Mouse (Mus musculus): ENCODE data around the gene Cfd.

Cfd gene

GRCm38 (mm10) chr10:79890670-79891069 is at the start of gene Cfd:
Gene Cfd (plus strand): TSS chr10:79890853.
- in situ Hi-C loops (cut with MboI; ENCODE audit: low sequenced_read_pairs), result no loop called here

GRCm38 (mm10) chr10:79842322-79842721 is 48.3 kb upstream of the Cfd start:
- in situ Hi-C loops (cut with MboI; ENCODE audit: low sequenced_read_pairs), result no loop called here

- in situ Hi-C loops (cut with MboI; ENCODE audit: low sequenced_read_pairs), result no loop called here
Observed at GRCm38 (mm10) chr10:79843476-79843875, 47.2 kb upstream of the Cfd start.

DNA sequence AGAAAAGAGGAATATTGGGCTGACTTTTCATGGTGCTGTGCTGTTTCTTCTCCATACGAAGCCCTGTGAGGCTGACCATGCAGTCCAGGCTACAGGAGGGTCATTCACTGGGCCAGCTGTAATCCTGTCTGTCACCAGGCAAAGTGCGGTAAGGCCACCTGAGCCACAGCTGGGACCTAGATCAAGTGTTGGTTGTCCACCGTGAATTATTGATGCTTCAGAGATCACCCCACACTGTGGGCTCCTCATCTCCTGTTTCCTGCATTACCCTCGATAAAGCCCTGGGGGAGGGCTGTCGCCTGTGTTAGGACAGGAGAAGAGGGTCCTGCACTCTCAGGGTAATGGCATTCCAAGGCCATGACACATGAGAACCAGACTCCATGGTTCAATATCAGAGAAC is 44.1 kb upstream of the Cfd start:
- in situ Hi-C loops (cut with MboI; ENCODE audit: low sequenced_read_pairs), result no loop called here

DNA sequence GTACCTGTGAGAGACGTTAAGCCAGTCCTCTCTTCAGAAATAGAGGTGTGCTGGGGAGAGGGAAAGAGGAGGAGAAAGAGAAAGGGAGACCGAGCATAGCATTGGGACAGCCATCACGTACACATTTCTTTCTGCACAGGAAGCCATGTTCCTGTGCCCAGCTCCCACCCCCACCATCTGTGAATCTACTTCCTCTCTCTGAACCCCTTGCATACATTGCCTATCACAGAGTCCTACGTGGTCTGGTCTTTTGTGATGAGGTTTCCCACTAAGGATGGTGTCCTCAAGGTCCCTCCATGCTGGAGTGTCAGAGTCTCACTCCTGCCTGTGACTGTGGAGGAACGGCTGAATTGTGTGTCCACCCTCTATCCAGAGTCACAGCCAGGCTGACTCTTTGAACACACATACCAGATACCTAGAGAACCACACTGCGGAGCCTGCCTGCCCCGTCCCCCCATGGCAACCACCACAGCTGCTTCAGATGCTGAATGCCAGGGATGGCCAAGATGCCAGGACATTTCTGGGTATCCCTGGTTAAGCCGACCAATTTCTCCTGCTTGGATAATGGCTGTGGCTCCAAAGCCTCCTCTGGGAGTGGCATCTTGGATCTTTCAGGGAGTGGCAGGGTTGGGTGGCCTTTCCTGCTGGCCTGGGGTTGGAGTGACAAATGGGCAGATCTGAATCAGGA is 40.6 kb upstream of the Cfd start:
- in situ Hi-C loops (cut with MboI; ENCODE audit: low sequenced_read_pairs), result no loop called here

GRCm38 (mm10) chr10:79851653-79852052 is 39.0 kb upstream of the Cfd start:
- in situ Hi-C loops (cut with MboI; ENCODE audit: low sequenced_read_pairs), result no loop called here

- in situ Hi-C loops (cut with MboI; ENCODE audit: low sequenced_read_pairs), result no loop called here
Observed at GRCm38 (mm10) chr10:79852107-79852789, 38.4 kb upstream of the Cfd start.

GRCm38 (mm10) chr10:79852827-79853226 is 37.8 kb upstream of the Cfd start:
- in situ Hi-C loops (cut with MboI; ENCODE audit: low sequenced_read_pairs), result no loop called here

DNA sequence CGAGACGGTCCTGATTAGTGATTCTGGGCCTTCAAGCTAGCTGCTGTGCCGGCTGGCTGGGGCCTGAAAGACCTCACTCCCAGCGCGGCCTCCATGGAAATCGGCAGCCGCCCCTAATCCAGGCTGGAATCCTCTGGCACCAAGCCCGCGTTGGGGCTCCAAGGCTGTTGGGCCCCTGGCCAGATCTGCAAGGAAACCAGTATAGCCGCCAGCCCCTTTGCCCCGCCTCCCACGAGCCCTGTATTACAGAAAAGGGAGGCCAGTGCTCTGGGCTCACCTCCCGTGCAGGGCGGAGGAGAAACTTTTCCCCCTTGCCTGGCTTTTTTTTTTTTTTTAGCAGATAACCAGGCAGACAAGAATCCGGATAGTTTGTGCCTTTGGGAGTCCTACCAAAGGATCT is 37.3 kb upstream of the Cfd start:
- in situ Hi-C loops (cut with MboI; ENCODE audit: low sequenced_read_pairs), result no loop called here

DNA sequence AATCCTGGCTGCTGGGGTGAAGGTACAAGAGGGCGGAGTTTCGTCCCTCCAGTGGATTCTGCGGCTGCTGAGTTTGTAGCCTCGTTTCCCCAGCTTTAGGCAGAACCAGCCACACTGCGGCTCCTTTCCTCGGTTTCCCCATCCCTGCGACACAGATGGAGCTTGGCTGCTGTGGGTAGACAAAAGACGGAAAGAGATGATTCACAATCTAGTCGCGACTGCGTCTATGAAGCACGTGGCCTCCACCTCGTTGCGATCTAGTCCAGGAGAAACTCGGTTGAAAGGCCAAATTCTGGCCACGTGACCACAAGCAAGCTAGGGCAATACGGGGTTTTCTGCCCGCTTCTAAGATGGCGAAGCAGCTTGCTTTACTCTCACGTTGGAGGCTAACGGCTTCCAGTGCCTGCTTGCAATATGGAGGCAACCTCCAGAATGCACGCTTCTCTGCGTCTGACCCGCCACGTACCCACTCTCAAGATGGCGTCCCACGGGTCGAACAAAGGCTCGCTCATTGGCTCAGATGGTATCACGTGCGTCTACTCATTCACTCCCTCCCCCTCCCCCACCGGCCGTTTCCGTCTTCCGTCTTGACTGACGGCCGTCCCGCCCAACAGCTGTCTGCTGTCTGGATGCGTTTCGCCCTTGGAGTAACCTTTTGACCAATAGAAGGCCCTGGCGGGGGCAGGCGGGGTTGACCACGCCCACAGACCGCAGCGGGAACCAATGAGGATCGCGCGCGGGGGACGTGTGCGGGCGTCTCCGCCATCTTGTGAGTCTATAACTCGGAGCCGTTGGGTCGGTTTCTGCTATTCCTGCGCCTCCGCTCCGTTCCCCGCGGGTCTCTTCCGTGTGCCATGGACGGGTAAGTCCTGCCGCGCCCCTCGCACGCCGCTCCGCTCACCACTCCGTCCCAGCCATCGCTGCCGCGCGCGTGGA is 36.5 kb upstream of the Cfd start, which contains the start of gene Ptbp1:
Ptbp1 (plus strand) TSS at position 568 of the 936 bp plus-strand sequence.
- in situ Hi-C loops (cut with MboI; ENCODE audit: low sequenced_read_pairs), result no loop called here

DNA sequence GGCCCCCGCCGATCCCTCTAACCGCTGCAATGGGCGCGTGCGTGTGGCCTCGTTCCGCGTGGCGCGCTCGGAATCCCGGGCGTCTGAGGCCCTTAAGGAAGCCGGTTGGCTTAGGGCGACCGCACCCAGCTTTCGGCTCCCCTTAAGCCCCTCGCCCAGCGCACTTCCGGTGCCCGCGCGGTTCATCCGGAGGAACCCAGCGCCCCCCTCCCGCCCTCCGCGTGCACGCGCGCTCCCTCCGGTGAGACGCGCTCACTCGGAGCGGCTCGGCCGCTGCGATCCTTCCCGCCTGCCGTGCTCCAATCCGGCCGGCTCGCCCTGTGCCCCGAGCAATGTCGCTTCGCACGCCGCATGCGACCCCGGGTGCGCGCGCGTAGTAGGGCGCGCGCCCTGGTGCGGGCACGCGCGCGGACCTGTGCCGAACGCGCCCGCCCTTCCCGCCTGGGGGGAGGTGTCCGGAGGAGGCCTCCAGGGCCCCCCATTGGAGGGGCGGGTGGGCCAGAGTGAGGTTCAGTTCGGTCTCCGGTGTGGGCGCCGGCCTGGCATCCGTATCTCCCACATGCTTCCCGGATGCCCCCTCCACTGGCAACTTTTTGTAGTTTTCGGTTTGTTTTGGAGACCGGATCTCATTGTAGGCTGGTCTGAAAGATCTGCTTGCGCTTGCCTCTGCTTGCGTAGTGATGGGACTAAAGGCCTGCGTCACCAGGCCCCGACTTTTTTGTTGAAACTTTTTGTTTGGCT is 35.7 kb upstream of the Cfd start:
- in situ Hi-C loops (cut with MboI; ENCODE audit: low sequenced_read_pairs), result no loop called here

DNA sequence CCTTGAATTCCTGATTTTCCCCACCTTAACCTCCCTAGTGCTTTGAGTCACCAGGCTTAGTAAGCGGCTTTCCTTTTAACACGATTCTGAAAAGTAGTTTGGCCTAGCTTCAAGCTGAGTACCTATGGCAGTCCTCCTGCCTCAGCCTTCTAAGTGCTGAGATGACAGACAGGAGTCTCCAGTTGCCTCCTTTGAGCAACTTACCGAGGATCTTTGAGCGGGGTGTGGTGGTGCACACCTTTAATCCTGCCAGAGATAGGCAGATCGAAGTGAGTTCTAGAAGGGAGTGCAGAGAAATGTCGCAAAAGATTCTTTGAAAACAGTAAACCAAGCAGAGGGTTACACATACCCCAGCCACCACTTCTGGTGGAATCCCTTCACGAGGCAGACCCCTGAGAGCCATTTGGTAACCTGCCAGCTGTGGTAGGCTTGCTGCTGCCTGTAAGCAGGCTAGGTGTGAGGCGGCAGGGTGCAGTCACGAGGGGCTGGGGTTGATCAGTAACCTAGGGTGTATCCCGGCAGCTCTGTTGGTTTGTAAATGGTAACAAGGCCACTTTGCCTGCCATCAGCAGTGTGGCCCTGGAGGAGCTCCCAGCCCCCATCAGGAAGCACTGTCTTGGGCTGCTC is 35.0 kb upstream of the Cfd start:
- in situ Hi-C loops (cut with MboI; ENCODE audit: low sequenced_read_pairs), result no loop called here

GRCm38 (mm10) chr10:79856280-79856679 is 34.4 kb upstream of the Cfd start:
- in situ Hi-C loops (cut with MboI; ENCODE audit: low sequenced_read_pairs), result no loop called here

GRCm38 (mm10) chr10:79856704-79857451 is 33.8 kb upstream of the Cfd start:
- in situ Hi-C loops (cut with MboI; ENCODE audit: low sequenced_read_pairs), result no loop called here

DNA sequence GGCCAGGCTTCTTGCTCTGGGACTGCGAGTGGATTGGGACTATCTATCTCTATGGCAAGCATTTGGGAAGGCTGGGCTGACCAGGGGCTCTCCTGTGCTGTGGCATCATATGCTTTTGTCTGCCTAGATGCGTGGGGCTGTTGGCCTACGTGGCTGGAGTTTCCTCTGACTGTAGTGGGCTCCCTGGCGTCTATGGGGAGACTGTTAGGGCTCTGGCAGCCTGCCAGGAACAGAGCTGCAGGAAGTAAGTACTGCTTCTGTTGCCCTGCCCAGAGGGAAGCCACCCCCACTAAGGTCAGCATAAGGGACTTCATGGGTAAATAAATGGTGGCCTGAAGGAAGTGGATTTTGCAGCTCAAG is 33.2 kb upstream of the Cfd start:
- in situ Hi-C loops (cut with MboI; ENCODE audit: low sequenced_read_pairs), result no loop called here

DNA sequence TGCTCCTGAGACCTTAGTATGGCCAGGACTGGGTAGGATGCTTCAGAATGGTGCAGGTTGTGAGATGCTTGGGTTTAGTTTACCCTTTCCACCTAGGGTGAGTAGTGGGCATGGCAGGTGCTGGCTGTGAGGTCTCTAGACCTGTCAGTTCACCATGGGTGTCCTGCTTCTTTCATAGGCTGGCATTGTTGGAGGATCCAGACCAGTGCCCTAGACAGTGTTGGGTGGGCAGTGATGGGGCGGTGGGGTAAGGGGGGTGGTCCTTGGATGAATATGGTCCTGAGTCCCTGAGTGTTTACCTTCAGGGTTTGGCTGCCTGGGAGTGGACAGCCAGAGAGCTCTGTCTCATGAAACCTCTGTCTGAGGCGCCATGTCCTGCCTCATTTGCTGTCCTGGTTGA is 32.8 kb upstream of the Cfd start:
- in situ Hi-C loops (cut with MboI; ENCODE audit: low sequenced_read_pairs), result no loop called here

GRCm38 (mm10) chr10:79858416-79859074 is 32.1 kb upstream of the Cfd start:
- in situ Hi-C loops (cut with MboI; ENCODE audit: low sequenced_read_pairs), result no loop called here

- in situ Hi-C loops (cut with MboI; ENCODE audit: low sequenced_read_pairs), result no loop called here
Observed at GRCm38 (mm10) chr10:79859116-79859515, 31.5 kb upstream of the Cfd start.
